Mouse (Mus musculus): Measurements from ENCODE around the gene Tubb2b. TPM values are rescaled to one million over a fixed set of nuclear protein-coding genes. Genes with fewer than 3 reads are reported as not detected.

Tubb2b gene
- total RNA-seq (2014; fragmentation: Nextera tagmentation), result 3.5 and 4.0 TPM in 2 replicates
- 9.7 and 15.9 TPM in 2 replicates for total RNA-seq (2017)
- 2.6 and 3.8 TPM in 2 replicates for polyA plus RNA-seq (2012)

- Histone ChIP-seq H3K4me3 (ENCODE audit: low read depth, low read length) (peak within 1 kb of the TSS; percentile 75), H3K9me3 (replicated peaks) (no peaks in the 10 kb centered on the region), H3K4me1 (ENCODE audit: insufficient read depth, low read depth, low read length) (peaks cover 36% of the 10 kb centered on the region), H3K27me3 (ENCODE audit: insufficient read depth, low read length) (peaks cover 47% of the 10 kb centered on the region), H3K36me3 (replicated peaks) (no peaks in the 10 kb centered on the region)
- no peak for TF ChIP-seq GATA2 (IDR thresholded peaks at IDR 0.05; ENCODE audit: borderline replicate concordance, low read depth, low read length)
- TF ChIP-seq CTCF (IDR thresholded peaks at IDR 0.05; ENCODE audit: low read depth, low read length), result no peak
- no peak for TF ChIP-seq GATA1 (IDR thresholded peaks at IDR 0.05; ENCODE audit: borderline replicate concordance, low read length)
- TF ChIP-seq TAL1 (conservative IDR thresholded peaks at IDR 0.05; ENCODE audit: low read depth, low read length), result no peak
- TF ChIP-seq POLR2AphosphoS5 (IDR thresholded peaks at IDR 0.05; ENCODE audit: insufficient replicate concordance, low read depth, low read length), result no peak
- ATAC-seq (ENCODE audit: extremely low read depth, insufficient number of reproducible peaks, low FRiP score, poor library complexity, severe bottlenecking), result peak; percentile 69
- DNase-seq (ENCODE audit: low spot score), result peak; percentile 83
These were observed at the start of gene Tubb2b for GRCm38 (mm10) chr13:34130226-34130731. Gene Tubb2b (minus strand): TSS chr13:34130466.

GRCm38 (mm10) chr13:34174025-34174424 is 43.8 kb upstream of the Tubb2b start:
- DNase-seq (ENCODE audit: low spot score) (no peak), ATAC-seq (ENCODE audit: extremely low read depth, insufficient number of reproducible peaks, low FRiP score, poor library complexity, severe bottlenecking) (no peak)
- Histone ChIP-seq H3K27me3 (ENCODE audit: insufficient read depth, low read length) (no peaks in the 10 kb centered on the region), H3K9me3 (replicated peaks) (no peaks in the 10 kb centered on the region), H3K4me1 (ENCODE audit: insufficient read depth, low read depth, low read length) (no peaks in the 10 kb centered on the region), H3K36me3 (replicated peaks) (peaks cover 29% of the 10 kb centered on the region), H3K4me3 (ENCODE audit: low read depth, low read length) (no peak overlapping the region)
- TF ChIP-seq GATA2 (IDR thresholded peaks at IDR 0.05; ENCODE audit: borderline replicate concordance, low read depth, low read length) (no peak), CTCF (IDR thresholded peaks at IDR 0.05; ENCODE audit: low read depth, low read length) (no peak), GATA1 (IDR thresholded peaks at IDR 0.05; ENCODE audit: borderline replicate concordance, low read length) (no peak), POLR2AphosphoS5 (IDR thresholded peaks at IDR 0.05; ENCODE audit: insufficient replicate concordance, low read depth, low read length) (no peak), TAL1 (conservative IDR thresholded peaks at IDR 0.05; ENCODE audit: low read depth, low read length) (no peak)

- peak overlapping the region; percentile 91 for H3K4me3 ChIP-seq (ENCODE audit: low read depth, low read length)
- peaks cover 30% of the 10 kb centered on the region for H3K4me1 ChIP-seq (ENCODE audit: insufficient read depth, low read depth, low read length)
- no peaks in the 10 kb centered on the region for H3K9me3 ChIP-seq (replicated peaks)
- peaks cover 21% of the 10 kb centered on the region for H3K36me3 ChIP-seq (replicated peaks)
- no peak for TF ChIP-seq POLR2AphosphoS5 (IDR thresholded peaks at IDR 0.05; ENCODE audit: insufficient replicate concordance, low read depth, low read length)
- no peak for TF ChIP-seq CTCF (IDR thresholded peaks at IDR 0.05; ENCODE audit: low read depth, low read length)
- TF ChIP-seq GATA1 (IDR thresholded peaks at IDR 0.05; ENCODE audit: borderline replicate concordance, low read length), result no peak
- TF ChIP-seq TAL1 (conservative IDR thresholded peaks at IDR 0.05; ENCODE audit: low read depth, low read length), result no peak
- TF ChIP-seq GATA2 (IDR thresholded peaks at IDR 0.05; ENCODE audit: borderline replicate concordance, low read depth, low read length), result no peak
- no peak for ATAC-seq (ENCODE audit: extremely low read depth, insufficient number of reproducible peaks, low FRiP score, poor library complexity, severe bottlenecking)
- DNase-seq (ENCODE audit: low spot score), result no peak
- no peaks in the 10 kb centered on the region for H3K27me3 ChIP-seq (ENCODE audit: insufficient read depth, low read length)
These were observed 33.2 kb upstream of the Tubb2b start for GRCm38 (mm10) chr13:34163304-34163975.

GRCm38 (mm10) chr13:34162491-34163303 is 32.4 kb upstream of the Tubb2b start, which contains the start of gene Psmg4:
Gene Psmg4 (plus strand): TSS chr13:34162964.
- Histone ChIP-seq H3K27me3 (ENCODE audit: insufficient read depth, low read length) (no peaks in the 10 kb centered on the region), H3K9me3 (replicated peaks) (no peaks in the 10 kb centered on the region), H3K4me3 (ENCODE audit: low read depth, low read length) (peak within 1 kb of the TSS; percentile 91), H3K36me3 (replicated peaks) (peaks cover 21% of the 10 kb centered on the region), H3K4me1 (ENCODE audit: insufficient read depth, low read depth, low read length) (peaks cover 30% of the 10 kb centered on the region)
- peak; percentile 85 for ATAC-seq (ENCODE audit: extremely low read depth, insufficient number of reproducible peaks, low FRiP score, poor library complexity, severe bottlenecking)
- TF ChIP-seq TAL1 (conservative IDR thresholded peaks at IDR 0.05; ENCODE audit: low read depth, low read length) (no peak), CTCF (IDR thresholded peaks at IDR 0.05; ENCODE audit: low read depth, low read length) (no peak), GATA1 (IDR thresholded peaks at IDR 0.05; ENCODE audit: borderline replicate concordance, low read length) (no peak), GATA2 (IDR thresholded peaks at IDR 0.05; ENCODE audit: borderline replicate concordance, low read depth, low read length) (no peak), POLR2AphosphoS5 (IDR thresholded peaks at IDR 0.05; ENCODE audit: insufficient replicate concordance, low read depth, low read length) (no peak)
- DNase-seq (ENCODE audit: low spot score), result peak; percentile 81

GRCm38 (mm10) chr13:34159926-34160325 is 29.7 kb upstream of the Tubb2b start:
- Histone ChIP-seq H3K36me3 (replicated peaks) (peaks cover 5% of the 10 kb centered on the region), H3K27me3 (ENCODE audit: insufficient read depth, low read length) (no peaks in the 10 kb centered on the region; the same call in 1 of the 2 replicates), H3K4me1 (ENCODE audit: insufficient read depth, low read depth, low read length) (peaks cover 40% of the 10 kb centered on the region), H3K9me3 (replicated peaks) (no peaks in the 10 kb centered on the region), H3K4me3 (ENCODE audit: low read depth, low read length) (no peak overlapping the region)
- DNase-seq (ENCODE audit: low spot score) (no peak), ATAC-seq (ENCODE audit: extremely low read depth, insufficient number of reproducible peaks, low FRiP score, poor library complexity, severe bottlenecking) (no peak)
- TF ChIP-seq GATA1 (IDR thresholded peaks at IDR 0.05; ENCODE audit: borderline replicate concordance, low read length), result no peak
- TF ChIP-seq GATA2 (IDR thresholded peaks at IDR 0.05; ENCODE audit: borderline replicate concordance, low read depth, low read length), result no peak
- no peak for TF ChIP-seq TAL1 (conservative IDR thresholded peaks at IDR 0.05; ENCODE audit: low read depth, low read length)
- TF ChIP-seq POLR2AphosphoS5 (IDR thresholded peaks at IDR 0.05; ENCODE audit: insufficient replicate concordance, low read depth, low read length), result no peak
- no peak for TF ChIP-seq CTCF (IDR thresholded peaks at IDR 0.05; ENCODE audit: low read depth, low read length)

All from G1E (cell line).